Mouse (Mus musculus): ENCODE data around the gene Platr17.
A peak's percentile ranks its signal among the peaks of the same experiment; 100 is the strongest.

DNA sequence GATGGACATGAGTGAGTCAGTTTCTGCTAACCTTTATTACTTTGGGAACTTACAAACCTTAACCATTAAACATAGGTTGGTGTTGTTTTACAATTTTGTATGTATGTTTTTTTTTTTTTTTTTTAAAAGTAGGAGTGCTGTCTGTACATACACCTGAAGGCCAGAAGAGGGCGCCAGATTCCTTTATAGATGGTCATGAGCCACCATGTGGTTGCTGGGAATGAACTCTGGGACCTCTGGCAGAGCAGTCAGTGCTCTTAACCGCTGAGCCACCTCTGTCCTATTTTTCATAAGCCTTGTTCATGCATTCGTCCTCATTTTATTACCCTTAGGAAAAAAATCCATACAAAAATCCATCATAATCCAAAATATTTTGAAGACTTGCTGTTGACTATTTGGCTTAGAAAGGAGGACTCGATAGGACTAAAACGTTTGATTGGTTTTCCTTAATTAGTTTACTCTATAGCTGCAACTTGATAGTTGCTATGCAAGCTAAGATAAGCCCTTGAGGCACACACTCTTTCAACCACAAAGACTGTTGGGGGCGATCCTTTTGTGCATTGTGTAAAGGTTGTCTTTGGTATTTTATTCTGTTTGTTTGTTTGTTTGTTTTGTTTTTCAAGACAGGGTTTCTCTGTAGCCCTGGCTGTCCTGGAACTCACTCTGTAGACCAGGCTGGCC lies 7.7 kb upstream of the Platr17 start:
- TF ChIP-seq CTCF (IDR thresholded peaks at IDR 0.05; ENCODE audit: borderline replicate concordance, extremely low read depth, insufficient read depth, insufficient read length) (peak; percentile 54; the same call in 1 of the 2 replicates), POLR2A (IDR thresholded peaks at IDR 0.05; ENCODE audit: borderline replicate concordance, extremely low read depth, insufficient read depth, insufficient read length, poor library complexity, severe bottlenecking) (no peak)
